ENCODE assay signal across 7 mouse cellular contexts in genomic region chr19:4304871-4305321, GRCm38 (mm10). TPM values are rescaled to one million over a fixed set of nuclear protein-coding genes. Genes with fewer than 3 reads are reported as not detected.
DNase-seq lines count a peak whose midpoint lies in the region; ATAC-seq lines count a peak whose summit lies in the region.

No protein-coding gene starts in this region.

- peak overlapping the region; percentile 97 for H3K9ac ChIP-seq in forebrain, embryonic 15.5 days (replicated peaks)
- peak overlapping the region; percentile 97 for H3K9ac ChIP-seq in liver, embryonic 15.5 days
- peak overlapping the region; percentile 94 for H3K9ac ChIP-seq in stomach, embryonic 14.5 days (replicated peaks; ENCODE audit: low read depth, low read length)

- WGBS in forebrain, embryonic 15.5 days: 58% methylated on average over 4 of the region's 4 CpGs
- WGBS in liver, embryonic 15.5 days (ENCODE audit: insufficient replicate concordance): 15% methylated on average over 4 of the region's 4 CpGs
- 40% methylated on average over 4 of the region's 4 CpGs for WGBS in stomach, embryonic 14.5 days

- peak overlapping the region; percentile 73 for H3K4me2 ChIP-seq in forebrain, embryonic 15.5 days (replicated peaks)
- peak overlapping the region; percentile 90 for H3K4me2 ChIP-seq in liver, embryonic 15.5 days
- peak overlapping the region; percentile 77 for H3K4me2 ChIP-seq in stomach, embryonic 14.5 days (replicated peaks; ENCODE audit: low read depth, low read length)

- H3K36me3 ChIP-seq in forebrain, embryonic 15.5 days: no peaks in the 10 kb centered on the region
- H3K36me3 ChIP-seq in liver, embryonic 15.5 days (replicated peaks): no peaks in the 10 kb centered on the region
- H3K36me3 ChIP-seq in stomach, embryonic 14.5 days (ENCODE audit: control insufficient read depth, insufficient read depth, low read length): no peaks in the 10 kb centered on the region

- peaks cover 64% of the 10 kb centered on the region for H3K4me1 ChIP-seq in forebrain, embryonic 15.5 days
- H3K4me1 ChIP-seq in liver, embryonic 15.5 days (replicated peaks): peaks cover 63% of the 10 kb centered on the region
- peaks cover 49% of the 10 kb centered on the region for H3K4me1 ChIP-seq in stomach, embryonic 14.5 days (ENCODE audit: control insufficient read depth, insufficient read depth, low read length)

- H3K27ac ChIP-seq in forebrain, embryonic 15.5 days (replicated peaks): no peak overlapping the region
- peak overlapping the region; percentile 82 for H3K27ac ChIP-seq in liver, embryonic 15.5 days (replicated peaks)
- peak overlapping the region; percentile 45; the same call in 1 of the 2 replicates for H3K27ac ChIP-seq in stomach, embryonic 14.5 days (ENCODE audit: low read length)

- peak overlapping the region; percentile 100 for H3K4me3 ChIP-seq in forebrain, embryonic 15.5 days
- H3K4me3 ChIP-seq in liver, embryonic 15.5 days (replicated peaks): peak overlapping the region; percentile 80
- peak overlapping the region; percentile 95 for H3K4me3 ChIP-seq in stomach, embryonic 14.5 days (ENCODE audit: low read depth, low read length)

- H3K9me3 ChIP-seq in forebrain, embryonic 15.5 days: no peaks in the 10 kb centered on the region
- H3K9me3 ChIP-seq in liver, embryonic 15.5 days (replicated peaks): no peaks in the 10 kb centered on the region
- H3K9me3 ChIP-seq in stomach, embryonic 14.5 days (ENCODE audit: control insufficient read depth, low read depth, low read length): no peaks in the 10 kb centered on the region

- DNase-seq in 416B (ENCODE audit: low read depth): peak; percentile 57
- DNase-seq in CD4-positive helper T cell, adult 2 months (ENCODE audit: low read depth, low spot score): peak; percentile 76
- no peak for DNase-seq in Muller cell, postnatal 12 days (ENCODE audit: inconsistent ontology term)
- no peak for DNase-seq in ovary, postnatal 36 days (ENCODE audit: low spot score)

- peak; percentile 2; the same call in 1 of the 2 replicates for ATAC-seq in forebrain, embryonic 15.5 days (replicated peaks)
- no peak for ATAC-seq in liver, embryonic 15.5 days (ENCODE audit: insufficient read depth)
- ATAC-seq in stomach, embryonic 14.5 days (ENCODE audit: insufficient number of reproducible peaks, insufficient read depth, low FRiP score, low read depth): no peak

- H3K27me3 ChIP-seq in forebrain, embryonic 15.5 days: no peaks in the 10 kb centered on the region
- 0 out of 2 replicates have a peak, but pooled peaks cover 6% of the 10 kb centered on the region for H3K27me3 ChIP-seq in liver, embryonic 15.5 days
- no peaks in the 10 kb centered on the region for H3K27me3 ChIP-seq in stomach, embryonic 14.5 days (ENCODE audit: control insufficient read depth, insufficient read depth, low read length)

RNA-seq across cellular contexts. Expression of gene Grk2, which starts 1.1 kb away (rescaled TPM):
- 20.5 and 24.9 TPM in 2 replicates for polyA plus RNA-seq in forebrain, embryonic 15.5 days (2015; fragmentation: Nextera tagmentation; extraction: Ambion mirVana)
- 12.4 and 13.2 TPM in 2 replicates for polyA plus RNA-seq in liver, embryonic 15.5 days (2015; fragmentation: Nextera tagmentation; extraction: Ambion mirVana)
- 18.1 and 18.7 TPM in 2 replicates for polyA plus RNA-seq in stomach, embryonic 14.5 days (2014; fragmentation: Nextera tagmentation; extraction: Ambion mirVana)

RNA-seq across cellular contexts. Expression of gene Ankrd13d, which starts 22.0 kb away (rescaled TPM):
- polyA plus RNA-seq in forebrain, embryonic 15.5 days (2015; fragmentation: Nextera tagmentation; extraction: Ambion mirVana): 25.1 and 26.2 TPM in 2 replicates
- 0.90 and 1.5 TPM in 2 replicates for polyA plus RNA-seq in liver, embryonic 15.5 days (2015; fragmentation: Nextera tagmentation; extraction: Ambion mirVana)
- 10.4 and 13.0 TPM in 2 replicates for polyA plus RNA-seq in stomach, embryonic 14.5 days (2014; fragmentation: Nextera tagmentation; extraction: Ambion mirVana)

RNA-seq across cellular contexts. Expression of gene Ssh3, which starts 35.9 kb away (rescaled TPM):
- polyA plus RNA-seq in forebrain, embryonic 15.5 days (2015; fragmentation: Nextera tagmentation; extraction: Ambion mirVana): 5.2 and 6.7 TPM in 2 replicates
- polyA plus RNA-seq in liver, embryonic 15.5 days (2015; fragmentation: Nextera tagmentation; extraction: Ambion mirVana): 2.0 and 2.3 TPM in 2 replicates
- polyA plus RNA-seq in stomach, embryonic 14.5 days (2014; fragmentation: Nextera tagmentation; extraction: Ambion mirVana): 26.5 and 27.9 TPM in 2 replicates

Comparison
In these comparisons a context has a peak if more than half of its experiments do, and no peak if none do; other contexts are left out.
1. DNase-seq: peak in 416B (single experiment) and CD4-positive helper T cell, adult 2 months (single experiment); none in Muller cell, postnatal 12 days (single experiment) and ovary, postnatal 36 days (single experiment).
2. Peak in every context shown above with its lines, with median percentiles within 50 percentile points of each other: H3K4me2 ChIP-seq, H3K4me3 ChIP-seq and H3K9ac ChIP-seq.